Mouse (Mus musculus): ENCODE measurements around the gene Dot1l. TPM values are rescaled to one million over a fixed set of nuclear protein-coding genes. Genes with fewer than 3 reads are reported as not detected.

Dot1l gene
- polyA plus RNA-seq, 1 experiment: 121 TPM

DNA sequence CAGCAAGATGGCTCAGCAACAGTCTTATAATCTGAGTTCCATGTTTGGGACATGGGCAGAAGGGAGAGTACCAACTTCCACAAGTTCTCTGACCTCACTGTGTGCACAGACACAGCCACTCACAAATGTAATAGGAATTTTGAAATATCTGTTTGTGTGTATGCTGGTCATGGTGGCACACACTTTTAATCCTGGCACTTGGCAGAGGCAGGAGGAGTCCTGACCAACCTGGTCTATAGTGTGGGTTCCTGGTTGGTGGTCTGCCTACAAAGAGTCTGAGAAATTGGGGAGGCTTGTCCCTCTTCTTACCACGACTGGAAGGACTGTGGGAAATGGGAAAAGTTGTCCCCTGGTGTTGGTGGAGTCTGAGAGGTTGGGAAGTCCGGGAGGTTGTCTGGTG lies 1.5 kb downstream of the Dot1l start:
- Histone ChIP-seq H3K4me3 (ENCODE audit: control insufficient read depth, insufficient read depth, low read length) (peak overlapping the region; percentile 78; the same call in 1 of the 2 replicates), H3K36me3 (ENCODE audit: control insufficient read depth, insufficient read depth, low read length) (no peaks in the 10 kb centered on the region), H3K27ac (ENCODE audit: control insufficient read depth, insufficient read depth, low read length) (no peak overlapping the region), H3K4me1 (replicated peaks; ENCODE audit: control insufficient read depth, insufficient read depth, low read length) (peaks cover 40% of the 10 kb centered on the region), H3K27me3 (ENCODE audit: control insufficient read depth, insufficient read depth, low read length) (no peaks in the 10 kb centered on the region)
- no peak for TF ChIP-seq POLR2A (IDR thresholded peaks at IDR 0.05; ENCODE audit: control insufficient read depth, extremely low read depth, insufficient read depth, low read length, poor library complexity)
- no peak for TF ChIP-seq CTCF (IDR thresholded peaks at IDR 0.05; ENCODE audit: borderline replicate concordance, control insufficient read depth, extremely low read depth, insufficient read depth, low read length, poor library complexity)
- 87% methylated on average over 2 of the region's 2 CpGs for WGBS
- no peak for DNase-seq

DNA sequence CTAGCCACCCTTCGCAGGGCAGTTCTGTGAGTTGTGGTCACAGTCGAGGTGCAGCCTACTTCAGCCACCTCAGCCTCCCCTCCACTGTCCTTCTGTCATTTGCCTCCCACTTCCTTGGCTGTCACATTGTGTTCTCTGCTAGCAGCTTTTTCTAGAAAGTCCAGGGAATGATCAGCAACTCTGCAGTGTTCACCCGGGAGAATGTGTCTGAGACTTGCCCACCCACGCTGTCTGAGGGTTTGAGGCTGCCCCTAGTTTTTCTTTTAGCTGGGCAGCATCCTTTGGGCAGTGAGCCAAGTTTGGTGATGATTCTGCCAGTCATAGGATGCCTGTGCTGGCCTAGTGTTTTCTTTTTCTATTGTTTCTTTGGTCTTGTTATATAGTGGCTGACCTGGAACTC lies 2.0 kb downstream of the Dot1l start:
- H3K4me1 ChIP-seq (replicated peaks; ENCODE audit: control insufficient read depth, insufficient read depth, low read length): peaks cover 35% of the 10 kb centered on the region
- no peak overlapping the region for H3K27ac ChIP-seq (ENCODE audit: control insufficient read depth, insufficient read depth, low read length)
- TF ChIP-seq CTCF (IDR thresholded peaks at IDR 0.05; ENCODE audit: borderline replicate concordance, control insufficient read depth, extremely low read depth, insufficient read depth, low read length, poor library complexity) (no peak), POLR2A (IDR thresholded peaks at IDR 0.05; ENCODE audit: control insufficient read depth, extremely low read depth, insufficient read depth, low read length, poor library complexity) (no peak)
- WGBS: 59% methylated on average over 4 of the region's 4 CpGs
- no peak for DNase-seq
- no peak overlapping the region for H3K4me3 ChIP-seq (ENCODE audit: control insufficient read depth, insufficient read depth, low read length)
- H3K27me3 ChIP-seq (ENCODE audit: control insufficient read depth, insufficient read depth, low read length): no peaks in the 10 kb centered on the region
- H3K36me3 ChIP-seq (ENCODE audit: control insufficient read depth, insufficient read depth, low read length): no peaks in the 10 kb centered on the region

DNA sequence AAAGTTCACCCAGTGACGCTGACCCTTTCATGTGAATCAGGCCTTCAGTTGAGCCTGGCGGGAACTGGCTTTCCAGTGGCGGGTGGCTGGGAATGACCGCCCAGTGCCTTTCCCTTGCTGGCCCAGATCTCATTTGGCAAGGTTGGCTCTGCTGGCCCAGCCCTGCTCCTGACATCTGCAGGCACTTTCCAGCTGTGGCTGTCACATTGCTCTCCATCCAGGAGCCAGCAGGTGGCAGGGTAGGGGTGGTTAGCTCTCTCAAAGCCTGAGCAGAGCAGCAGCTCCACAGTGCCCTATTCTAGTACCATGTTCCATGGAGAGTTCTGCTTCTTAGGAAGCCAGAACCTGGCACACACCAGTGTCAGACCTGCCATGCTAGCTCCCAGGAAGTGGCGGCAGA lies 2.7 kb downstream of the Dot1l start:
- H3K27me3 ChIP-seq (ENCODE audit: control insufficient read depth, insufficient read depth, low read length): no peaks in the 10 kb centered on the region
- WGBS: 70% methylated on average over 5 of the region's 5 CpGs
- DNase-seq: peak; percentile 81
- no peak overlapping the region for H3K27ac ChIP-seq (ENCODE audit: control insufficient read depth, insufficient read depth, low read length)
- no peak for TF ChIP-seq POLR2A (IDR thresholded peaks at IDR 0.05; ENCODE audit: control insufficient read depth, extremely low read depth, insufficient read depth, low read length, poor library complexity)
- TF ChIP-seq CTCF (IDR thresholded peaks at IDR 0.05; ENCODE audit: borderline replicate concordance, control insufficient read depth, extremely low read depth, insufficient read depth, low read length, poor library complexity): peak; percentile 69; the same call in 1 of the 2 replicates
- H3K4me3 ChIP-seq (ENCODE audit: control insufficient read depth, insufficient read depth, low read length): no peak overlapping the region
- H3K4me1 ChIP-seq (replicated peaks; ENCODE audit: control insufficient read depth, insufficient read depth, low read length): peaks cover 34% of the 10 kb centered on the region
- H3K36me3 ChIP-seq (ENCODE audit: control insufficient read depth, insufficient read depth, low read length): no peaks in the 10 kb centered on the region

GRCm38 (mm10) chr10:80758651-80759050 lies 3.6 kb downstream of the Dot1l start:
- H3K27me3 ChIP-seq (ENCODE audit: control insufficient read depth, insufficient read depth, low read length): no peaks in the 10 kb centered on the region
- TF ChIP-seq POLR2A (IDR thresholded peaks at IDR 0.05; ENCODE audit: control insufficient read depth, extremely low read depth, insufficient read depth, low read length, poor library complexity) (no peak), CTCF (IDR thresholded peaks at IDR 0.05; ENCODE audit: borderline replicate concordance, control insufficient read depth, extremely low read depth, insufficient read depth, low read length, poor library complexity) (no peak)
- WGBS: 81% methylated on average over 7 of the region's 7 CpGs
- peaks cover 37% of the 10 kb centered on the region for H3K4me1 ChIP-seq (replicated peaks; ENCODE audit: control insufficient read depth, insufficient read depth, low read length)
- H3K27ac ChIP-seq (ENCODE audit: control insufficient read depth, insufficient read depth, low read length): no peak overlapping the region
- H3K4me3 ChIP-seq (ENCODE audit: control insufficient read depth, insufficient read depth, low read length): no peak overlapping the region
- DNase-seq: no peak
- no peaks in the 10 kb centered on the region for H3K36me3 ChIP-seq (ENCODE audit: control insufficient read depth, insufficient read depth, low read length)

- 95% methylated on average over 4 of the region's 4 CpGs for whole genome bisulfite sequencing
- TF ChIP-seq CTCF (IDR thresholded peaks at IDR 0.05; ENCODE audit: borderline replicate concordance, control insufficient read depth, extremely low read depth, insufficient read depth, low read length, poor library complexity) (no peak), POLR2A (IDR thresholded peaks at IDR 0.05; ENCODE audit: control insufficient read depth, extremely low read depth, insufficient read depth, low read length, poor library complexity) (no peak)
- DNase-seq: no peak
- H3K4me1 ChIP-seq (replicated peaks; ENCODE audit: control insufficient read depth, insufficient read depth, low read length): peaks cover 33% of the 10 kb centered on the region
- H3K36me3 ChIP-seq (ENCODE audit: control insufficient read depth, insufficient read depth, low read length): peaks cover 7% of the 10 kb centered on the region
- H3K4me3 ChIP-seq (ENCODE audit: control insufficient read depth, insufficient read depth, low read length): no peak overlapping the region
- no peak overlapping the region for H3K27ac ChIP-seq (ENCODE audit: control insufficient read depth, insufficient read depth, low read length)
- H3K27me3 ChIP-seq (ENCODE audit: control insufficient read depth, insufficient read depth, low read length): no peaks in the 10 kb centered on the region
Measured at GRCm38 (mm10) chr10:80760596-80761524, 5.9 kb downstream of the Dot1l start.

GRCm38 (mm10) chr10:80761821-80762220 lies 6.8 kb downstream of the Dot1l start:
- DNase-seq: no peak
- 78% methylated on average over 3 of the region's 3 CpGs for WGBS
- TF ChIP-seq POLR2A (IDR thresholded peaks at IDR 0.05; ENCODE audit: control insufficient read depth, extremely low read depth, insufficient read depth, low read length, poor library complexity) (no peak), CTCF (IDR thresholded peaks at IDR 0.05; ENCODE audit: borderline replicate concordance, control insufficient read depth, extremely low read depth, insufficient read depth, low read length, poor library complexity) (no peak)
- no peak overlapping the region for H3K27ac ChIP-seq (ENCODE audit: control insufficient read depth, insufficient read depth, low read length)
- H3K36me3 ChIP-seq (ENCODE audit: control insufficient read depth, insufficient read depth, low read length): peaks cover 15% of the 10 kb centered on the region
- peaks cover 24% of the 10 kb centered on the region for H3K4me1 ChIP-seq (replicated peaks; ENCODE audit: control insufficient read depth, insufficient read depth, low read length)
- H3K4me3 ChIP-seq (ENCODE audit: control insufficient read depth, insufficient read depth, low read length): no peak overlapping the region
- no peaks in the 10 kb centered on the region for H3K27me3 ChIP-seq (ENCODE audit: control insufficient read depth, insufficient read depth, low read length)

All from thymus, adult 2 months (tissue).